Mouse (Mus musculus) heart, embryonic 12.5 days (tissue): ENCODE measurements around the gene Pex7. TPM values are rescaled to one million over a fixed set of nuclear protein-coding genes. Genes with fewer than 3 reads are reported as not detected.
A peak's percentile ranks its signal among the peaks of the same experiment; 100 is the strongest.

Source experiments
- ATAC-seq: fragments of 200-750 bp; cut with Nextera tagmentation; 2 replicates; pipeline ENCODE4 v1.8.0; 2017; ENCODE audit warnings: moderate TSS enrichment, moderate library complexity; ENCODE audit not compliant: insufficient number of reproducible peaks, low FRiP score
- H3K27ac ChIP-seq: fragments of 300-500 bp; sonication (generic); 2 replicates; pipeline ENCODE4 v1.5.1; 2016; ENCODE audit warnings: mild to moderate bottlenecking, moderate library complexity; ENCODE audit not compliant: poor library complexity, severe bottlenecking
- H3K27me3 ChIP-seq: fragments of 300-500 bp; sonication (generic); replicated peaks from 2 replicates; pipeline ENCODE4 v1.6.1; 2016; ENCODE audit warnings: mild to moderate bottlenecking, moderate library complexity
- H3K36me3 ChIP-seq: fragments of 300-500 bp; sonication (generic); 2 replicates; pipeline ENCODE4 v1.6.1; 2016; ENCODE audit warnings: mild to moderate bottlenecking, moderate library complexity
- H3K4me1 ChIP-seq: fragments of 300-500 bp; sonication (generic); replicated peaks from 2 replicates; pipeline ENCODE4 v1.6.1; 2016; ENCODE audit warnings: mild to moderate bottlenecking
- H3K4me2 ChIP-seq: fragments of 300-500 bp; sonication (generic); 2 replicates; pipeline ENCODE4 v1.6.1; 2016; ENCODE audit warnings: mild to moderate bottlenecking, moderate library complexity
- H3K4me3 ChIP-seq: fragments of 300-500 bp; sonication (generic); 2 replicates; pipeline ENCODE4 v1.5.1; 2016; ENCODE audit warnings: mild to moderate bottlenecking
- H3K9ac ChIP-seq: fragments of 300-500 bp; sonication (generic); 2 replicates; pipeline ENCODE4 v1.6.1; 2016; ENCODE audit warnings: mild to moderate bottlenecking, moderate library complexity
- H3K9me3 ChIP-seq: fragments of 300-500 bp; sonication (generic); replicated peaks from 2 replicates; pipeline ENCODE4 v1.6.1; 2016; ENCODE audit warnings: mild to moderate bottlenecking, moderate library complexity
- WGBS: fragments of 180-500 bp; shearing (Covaris S2); methylation state at CpG from one replicate; pipeline ENCODE4 v1.1.7; 2016; 5-methylcytosine and 5-hydroxymethylcytosine counted together
- polyA plus RNA-seq: library from polyadenylated mRNA; unstranded; fragments of >200 nt; fragmentation: Nextera tagmentation; extraction: Ambion mirVana; gene quantifications from 2 replicates; pipeline ENCODE4 v1.2.1, GENCODE M21; 2016

Pex7 gene
- 35.4 and 36.4 TPM in 2 replicates for polyA plus RNA-seq

DNA sequence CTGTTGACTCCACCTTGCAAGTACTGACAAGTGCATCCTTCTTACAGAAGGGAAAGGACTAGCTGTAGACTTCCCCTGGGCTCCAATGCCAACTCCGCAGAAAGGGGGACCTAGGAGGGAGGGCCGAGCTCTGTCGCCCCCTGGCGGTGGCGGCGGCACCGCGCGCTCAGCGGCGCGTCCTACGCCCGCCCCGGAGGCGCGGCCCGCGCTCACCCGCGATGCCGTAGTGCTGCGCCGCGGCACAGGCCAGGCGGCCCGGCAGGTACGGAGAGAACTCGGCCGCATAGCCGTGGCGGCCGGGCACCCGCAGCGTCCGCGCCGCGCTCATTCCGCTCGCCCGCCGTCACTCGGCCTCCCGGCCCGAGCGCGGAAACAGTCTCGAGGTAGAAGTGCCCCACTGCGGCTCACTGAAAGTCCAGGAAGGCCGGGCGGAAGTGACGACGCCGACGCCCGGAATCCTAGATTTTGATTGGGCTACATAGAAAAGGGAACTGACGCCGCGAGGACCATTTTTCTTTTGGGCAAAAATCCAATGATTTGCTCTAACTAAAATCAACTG, at the start of gene Pex7:
Pex7 (minus strand) TSS at position 444 of the 559 bp plus-strand sequence.
- Histone ChIP-seq H3K36me3 (peaks cover 6% of the 10 kb centered on the region; the same call in 1 of the 2 replicates), H3K4me2 (peak within 1 kb of the TSS; percentile 37), H3K4me1 (no peaks in the 10 kb centered on the region), H3K9me3 (no peaks in the 10 kb centered on the region), H3K27me3 (peaks cover 6% of the 10 kb centered on the region; the same call in 1 of the 2 replicates), H3K4me3 (peak within 1 kb of the TSS; percentile 99), H3K9ac (peak within 1 kb of the TSS; percentile 94), H3K27ac (peak within 1 kb of the TSS; percentile 96)
- peak; percentile 97 for ATAC-seq
- under 1% methylated on average over 50 of the region's 60 CpGs for WGBS

DNA sequence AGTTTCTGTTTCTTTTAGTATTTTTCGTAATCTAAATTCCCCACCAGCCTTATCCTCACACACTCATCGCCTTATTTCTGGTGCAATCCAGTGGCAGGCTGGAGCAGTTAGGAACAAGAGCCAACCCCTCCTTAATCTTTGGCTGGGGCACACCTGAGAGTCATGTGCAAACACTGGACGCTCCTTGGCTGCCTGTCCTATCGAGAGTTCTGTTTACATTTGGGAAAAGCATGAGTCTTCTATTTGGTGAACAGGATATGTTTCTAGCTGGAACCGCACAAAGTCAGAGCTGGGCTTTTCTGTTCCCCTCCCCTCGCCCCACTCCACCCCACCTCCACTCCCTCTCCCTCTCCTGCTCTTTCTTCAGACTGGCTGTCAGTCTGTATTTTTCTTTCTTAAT, 49.3 kb upstream of the Pex7 start:
- H3K4me2 ChIP-seq: 0 out of 2 replicates have a peak overlapping the region, but pooled peaks have one; percentile 5
- H3K9ac ChIP-seq: no peak overlapping the region
- no peaks in the 10 kb centered on the region for H3K9me3 ChIP-seq
- peaks cover 47% of the 10 kb centered on the region for H3K4me1 ChIP-seq
- H3K27ac ChIP-seq: no peak overlapping the region
- 0 out of 2 replicates have a peak, but pooled peaks cover 3% of the 10 kb centered on the region for H3K27me3 ChIP-seq
- no peaks in the 10 kb centered on the region for H3K36me3 ChIP-seq
- no peak for ATAC-seq
- no peak overlapping the region for H3K4me3 ChIP-seq
- 42% methylated on average over 6 of the region's 6 CpGs for WGBS

DNA sequence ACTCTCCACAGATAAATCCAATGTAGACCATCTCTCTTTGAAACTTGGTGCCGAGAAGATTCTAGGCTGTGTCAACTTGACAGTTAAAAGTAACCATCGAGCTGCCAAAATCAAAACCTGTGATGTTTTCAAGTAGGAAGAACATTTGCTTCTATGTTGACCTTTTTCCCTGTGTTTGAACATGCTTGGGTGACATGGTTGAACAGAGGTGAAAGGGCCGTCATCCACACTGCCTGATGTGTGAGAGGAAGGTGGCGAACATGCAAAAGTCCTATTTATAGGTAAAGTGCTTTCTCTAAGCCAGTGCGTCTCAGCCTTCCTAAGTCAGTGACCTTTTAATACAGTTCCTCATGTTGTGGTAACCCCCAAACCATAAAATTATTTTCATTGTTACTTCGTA, 48.3 kb upstream of the Pex7 start:
- no peak overlapping the region for H3K4me3 ChIP-seq
- H3K9ac ChIP-seq: no peak overlapping the region
- no peak for ATAC-seq
- 74% methylated on average over 6 of the region's 6 CpGs for WGBS
- H3K9me3 ChIP-seq: no peaks in the 10 kb centered on the region
- H3K36me3 ChIP-seq: no peaks in the 10 kb centered on the region
- H3K27ac ChIP-seq: no peak overlapping the region
- H3K4me2 ChIP-seq: no peak overlapping the region
- H3K27me3 ChIP-seq: 0 out of 2 replicates have a peak, but pooled peaks cover 3% of the 10 kb centered on the region
- H3K4me1 ChIP-seq: peaks cover 47% of the 10 kb centered on the region

DNA sequence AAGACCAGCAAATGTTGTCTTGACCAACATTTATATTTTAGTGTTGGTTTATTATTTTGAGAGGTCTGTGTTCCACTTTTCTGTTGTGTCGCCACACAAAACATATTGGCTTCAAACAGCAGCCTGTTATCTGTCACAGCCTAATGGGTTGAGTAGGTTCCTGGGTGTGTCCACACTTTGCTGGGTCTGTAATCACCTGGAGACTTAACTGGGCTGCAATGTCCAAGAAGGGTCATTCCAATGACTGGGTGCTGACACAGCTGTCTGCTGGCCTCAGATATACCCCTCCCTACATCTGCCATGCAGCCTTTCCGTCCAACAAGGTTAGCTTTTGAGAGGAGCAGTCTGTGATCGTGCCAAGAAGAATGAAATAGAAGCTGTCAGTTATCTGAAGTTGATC, 47.1 kb upstream of the Pex7 start:
- no peak overlapping the region for H3K9ac ChIP-seq
- no peak for ATAC-seq
- H3K9me3 ChIP-seq: no peaks in the 10 kb centered on the region
- H3K27me3 ChIP-seq: 0 out of 2 replicates have a peak, but pooled peaks cover 3% of the 10 kb centered on the region
- H3K27ac ChIP-seq: no peak overlapping the region
- H3K4me1 ChIP-seq: peaks cover 47% of the 10 kb centered on the region
- no peaks in the 10 kb centered on the region for H3K36me3 ChIP-seq
- WGBS: 51% methylated on average over 3 of the region's 3 CpGs
- no peak overlapping the region for H3K4me3 ChIP-seq
- H3K4me2 ChIP-seq: no peak overlapping the region

DNA sequence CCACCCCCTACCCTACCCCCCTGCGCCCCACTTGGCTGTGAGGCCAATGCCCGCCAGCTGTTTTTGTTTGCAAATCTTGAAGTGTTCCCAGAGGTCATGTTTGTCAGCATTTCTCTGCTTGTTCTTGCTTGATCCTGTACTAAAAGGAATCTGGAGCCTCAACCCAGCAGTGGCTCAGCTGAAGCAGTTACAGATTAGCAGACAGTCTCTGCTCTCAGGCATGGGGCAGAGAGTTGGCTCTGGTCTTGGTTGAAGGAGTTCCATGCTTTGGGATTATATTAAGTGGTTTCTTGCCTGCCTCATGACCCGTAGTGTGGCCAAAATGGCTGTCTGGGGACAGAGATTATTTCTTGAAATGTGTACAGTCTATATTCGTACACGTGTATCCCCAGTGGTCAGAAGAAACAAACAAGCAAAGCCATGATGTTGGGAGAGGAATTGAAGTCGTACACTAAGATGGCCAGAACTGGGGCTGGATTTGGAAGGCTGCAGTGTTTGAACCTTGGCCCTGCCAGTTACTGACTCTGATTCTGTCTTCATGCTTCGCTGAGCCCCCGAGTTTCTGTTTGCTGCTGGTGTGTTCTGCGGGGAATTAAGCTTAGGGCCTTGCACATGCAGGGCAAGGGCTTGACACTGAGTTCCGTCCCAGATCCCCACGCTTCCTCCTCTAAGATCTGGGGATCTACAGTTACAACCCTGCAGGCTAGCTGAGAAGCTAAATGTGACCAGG, 45.7 kb upstream of the Pex7 start:
- H3K9me3 ChIP-seq: no peaks in the 10 kb centered on the region
- WGBS: 83% methylated on average over 11 of the region's 11 CpGs
- no peak for ATAC-seq
- no peak overlapping the region for H3K9ac ChIP-seq
- H3K27me3 ChIP-seq: 0 out of 2 replicates have a peak, but pooled peaks cover 3% of the 10 kb centered on the region
- H3K4me1 ChIP-seq: peaks cover 55% of the 10 kb centered on the region
- H3K4me3 ChIP-seq: no peak overlapping the region
- H3K27ac ChIP-seq: no peak overlapping the region
- H3K4me2 ChIP-seq: no peak overlapping the region
- H3K36me3 ChIP-seq: no peaks in the 10 kb centered on the region

DNA sequence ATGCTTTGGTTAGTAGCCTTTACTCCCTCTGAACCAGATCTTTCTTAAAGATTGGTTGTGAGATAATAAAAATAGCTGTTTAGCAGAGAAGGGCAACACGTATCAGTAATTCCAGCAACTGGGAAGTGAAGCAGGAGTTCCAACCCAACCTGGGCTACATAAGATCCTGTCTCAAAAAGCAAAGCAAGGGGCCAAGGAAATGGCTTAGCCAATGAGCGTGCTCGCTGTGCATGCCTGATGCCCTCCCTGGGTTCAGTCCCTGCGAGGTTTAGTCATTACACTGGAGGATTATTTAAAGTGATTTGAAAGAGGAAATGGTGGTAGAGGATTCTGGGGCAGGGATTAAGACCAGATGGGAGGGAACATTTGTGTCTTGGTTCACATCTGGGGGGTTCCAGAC, 41.6 kb upstream of the Pex7 start:
- Histone ChIP-seq H3K9ac (no peak overlapping the region), H3K9me3 (no peaks in the 10 kb centered on the region), H3K27me3 (no peaks in the 10 kb centered on the region), H3K36me3 (no peaks in the 10 kb centered on the region), H3K4me3 (no peak overlapping the region), H3K4me2 (no peak overlapping the region), H3K27ac (no peak overlapping the region), H3K4me1 (peaks cover 18% of the 10 kb centered on the region)
- ATAC-seq: no peak
- WGBS: 82% methylated on average over 4 of the region's 4 CpGs

DNA sequence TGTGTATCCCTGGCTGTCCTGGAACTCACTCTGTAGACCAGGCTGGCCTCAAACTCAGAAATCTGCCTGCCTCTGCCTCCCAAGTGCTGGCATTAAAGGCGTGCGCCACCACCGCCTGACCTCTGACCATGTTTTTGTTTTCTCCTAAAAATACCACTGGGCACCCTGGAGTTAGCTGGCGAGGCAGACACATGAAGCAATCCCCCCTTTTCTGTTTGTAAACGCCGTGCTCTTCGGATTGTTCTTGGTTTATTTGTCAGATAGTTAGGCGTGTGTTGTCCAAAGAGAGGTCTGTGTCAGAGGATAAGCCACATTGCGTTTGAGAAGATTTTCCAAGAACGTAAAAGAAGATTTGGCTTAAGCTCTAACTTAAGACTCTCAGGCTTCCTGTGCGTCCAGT, 40.9 kb upstream of the Pex7 start:
- no peak overlapping the region for H3K4me3 ChIP-seq
- 88% methylated on average over 11 of the region's 11 CpGs for WGBS
- H3K27me3 ChIP-seq: no peaks in the 10 kb centered on the region
- no peak overlapping the region for H3K9ac ChIP-seq
- ATAC-seq: no peak
- H3K9me3 ChIP-seq: no peaks in the 10 kb centered on the region
- H3K36me3 ChIP-seq: no peaks in the 10 kb centered on the region
- no peak overlapping the region for H3K4me2 ChIP-seq
- peaks cover 15% of the 10 kb centered on the region for H3K4me1 ChIP-seq
- H3K27ac ChIP-seq: no peak overlapping the region

DNA sequence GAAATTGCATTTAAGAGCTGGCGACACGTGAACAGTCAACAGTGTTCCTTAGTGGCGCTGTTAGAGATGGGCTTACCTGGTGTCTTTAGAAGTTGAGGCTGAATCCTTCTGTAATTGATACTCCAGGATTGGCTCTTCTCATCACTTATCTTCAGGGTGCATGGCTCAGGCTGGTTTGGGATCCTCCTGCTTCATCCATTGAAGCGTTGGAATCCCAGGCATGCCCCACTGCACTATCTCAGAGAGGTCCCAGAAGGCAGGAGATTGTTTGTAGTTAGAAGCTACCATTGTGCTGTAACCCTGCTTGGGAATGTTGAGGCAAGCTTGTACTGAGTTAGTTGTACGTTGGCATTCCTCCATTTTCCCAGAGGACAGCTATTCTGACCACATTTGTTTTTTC, 40.4 kb upstream of the Pex7 start:
- Histone ChIP-seq H3K27me3 (no peaks in the 10 kb centered on the region), H3K9ac (no peak overlapping the region), H3K27ac (no peak overlapping the region), H3K9me3 (no peaks in the 10 kb centered on the region), H3K36me3 (no peaks in the 10 kb centered on the region), H3K4me2 (no peak overlapping the region), H3K4me1 (peaks cover 11% of the 10 kb centered on the region), H3K4me3 (no peak overlapping the region)
- 91% methylated on average over 5 of the region's 5 CpGs for WGBS
- ATAC-seq: no peak

DNA sequence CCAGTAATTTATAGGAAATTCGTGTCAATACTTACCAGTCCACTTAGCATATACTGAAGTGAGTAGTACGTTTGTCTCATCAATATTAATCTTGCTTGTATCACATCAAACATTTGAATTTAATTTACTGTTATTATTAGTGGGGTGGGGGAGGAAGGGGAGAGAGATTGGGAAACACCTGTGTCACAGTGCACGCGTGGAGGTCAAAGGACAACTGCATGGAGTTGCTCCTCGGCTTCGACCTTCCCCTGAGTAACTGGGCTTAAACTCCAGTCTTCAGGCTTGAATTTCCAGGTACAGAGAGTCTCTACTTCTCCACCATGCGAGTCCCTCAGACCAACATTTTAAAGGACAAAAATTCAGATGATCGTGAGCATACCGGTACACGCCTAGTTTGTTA, 40.0 kb upstream of the Pex7 start:
- Histone ChIP-seq H3K4me1 (0 out of 2 replicates have a peak, but pooled peaks cover 8% of the 10 kb centered on the region), H3K27me3 (no peaks in the 10 kb centered on the region), H3K9ac (no peak overlapping the region), H3K4me3 (no peak overlapping the region), H3K36me3 (no peaks in the 10 kb centered on the region), H3K9me3 (no peaks in the 10 kb centered on the region), H3K27ac (no peak overlapping the region), H3K4me2 (no peak overlapping the region)
- WGBS: 90% methylated on average over 10 of the region's 10 CpGs
- no peak for ATAC-seq

DNA sequence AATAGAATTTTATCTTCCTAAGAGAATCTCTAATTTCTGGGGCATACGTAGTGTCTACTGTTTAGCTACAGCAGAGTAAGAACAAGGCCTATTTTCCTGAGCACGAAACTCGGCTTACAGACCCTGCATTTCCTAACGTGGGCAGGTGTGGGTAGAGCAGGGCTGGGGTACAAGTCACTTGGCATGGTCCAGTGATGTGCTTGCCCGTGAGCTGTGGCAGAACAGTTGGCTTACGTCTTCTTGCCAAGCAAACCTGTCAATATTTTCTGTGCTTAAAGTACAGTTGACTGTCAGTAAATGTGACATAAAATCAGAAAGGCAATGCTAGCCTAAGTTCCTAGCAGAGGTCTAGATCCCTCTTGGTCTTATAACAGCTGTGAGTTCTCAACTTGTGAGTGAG, 39.2 kb upstream of the Pex7 start:
- Histone ChIP-seq H3K4me3 (no peak overlapping the region), H3K4me2 (no peak overlapping the region), H3K9ac (no peak overlapping the region), H3K4me1 (0 out of 2 replicates have a peak, but pooled peaks cover 8% of the 10 kb centered on the region), H3K27ac (no peak overlapping the region), H3K9me3 (no peaks in the 10 kb centered on the region), H3K36me3 (no peaks in the 10 kb centered on the region), H3K27me3 (no peaks in the 10 kb centered on the region)
- ATAC-seq: no peak
- 88% methylated on average over 6 of the region's 6 CpGs for WGBS

DNA sequence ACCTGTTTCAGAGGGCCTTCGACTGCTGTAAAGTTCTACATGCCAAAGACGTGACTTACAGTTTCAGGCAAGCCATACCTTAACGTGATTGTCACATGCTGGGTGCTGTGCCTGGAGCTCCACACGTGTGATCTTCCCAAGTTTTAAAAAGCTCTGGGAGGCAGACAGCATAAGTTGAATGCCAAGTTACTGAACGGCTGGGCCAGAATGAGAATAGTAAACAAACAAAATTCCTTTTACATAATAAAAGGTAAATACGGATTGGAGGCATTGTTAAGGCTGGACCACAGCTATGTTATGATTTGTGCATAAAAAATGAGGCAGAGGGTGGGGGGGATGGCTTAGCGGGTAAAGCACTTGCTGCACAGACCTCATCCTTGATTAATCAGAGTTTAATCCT, 38.2 kb upstream of the Pex7 start:
- ATAC-seq: no peak
- Histone ChIP-seq H3K27ac (no peak overlapping the region), H3K9me3 (no peaks in the 10 kb centered on the region), H3K4me2 (no peak overlapping the region), H3K4me1 (peaks cover 15% of the 10 kb centered on the region), H3K27me3 (no peaks in the 10 kb centered on the region), H3K4me3 (no peak overlapping the region), H3K9ac (no peak overlapping the region), H3K36me3 (no peaks in the 10 kb centered on the region)
- 83% methylated on average over 7 of the region's 7 CpGs for WGBS
